Mouse (Mus musculus) frontal cortex, postnatal 14 days (tissue): ENCODE measurements at regions not wholly inside any gene's neighbourhood (a gene's known extent, or its start where the extent isn't known, plus 50 kb on each side); places are given as distances from the start of the nearest gene placed in this dataset.

Experiments
- DNase-seq, 2 experiments: peaks; one replicate each; pipeline ENCODE4 v3.0.0; 2022; ENCODE audit warnings: low spot score in 2 of 2

DNA sequence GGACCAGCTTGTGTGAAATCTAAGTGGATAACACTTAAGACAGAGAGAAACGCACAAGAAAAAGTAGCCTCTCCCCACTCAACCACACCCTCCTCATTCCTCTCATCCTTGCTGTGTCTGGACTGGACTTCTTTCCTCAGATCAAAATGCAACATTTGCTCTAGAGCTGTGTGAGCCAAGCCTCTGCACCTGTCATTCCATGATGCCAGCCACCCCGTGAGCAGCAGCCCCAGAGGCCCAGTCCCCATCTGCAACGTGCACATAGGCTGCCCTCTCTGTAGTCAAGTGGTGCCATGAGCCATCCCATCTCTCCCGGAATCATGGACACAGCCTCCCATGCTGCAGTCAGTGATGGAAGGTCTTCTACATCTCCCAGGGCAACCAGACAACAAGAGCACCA lies 55.1 kb upstream of the Gpc1 start:
- no peak for DNase-seq

DNA sequence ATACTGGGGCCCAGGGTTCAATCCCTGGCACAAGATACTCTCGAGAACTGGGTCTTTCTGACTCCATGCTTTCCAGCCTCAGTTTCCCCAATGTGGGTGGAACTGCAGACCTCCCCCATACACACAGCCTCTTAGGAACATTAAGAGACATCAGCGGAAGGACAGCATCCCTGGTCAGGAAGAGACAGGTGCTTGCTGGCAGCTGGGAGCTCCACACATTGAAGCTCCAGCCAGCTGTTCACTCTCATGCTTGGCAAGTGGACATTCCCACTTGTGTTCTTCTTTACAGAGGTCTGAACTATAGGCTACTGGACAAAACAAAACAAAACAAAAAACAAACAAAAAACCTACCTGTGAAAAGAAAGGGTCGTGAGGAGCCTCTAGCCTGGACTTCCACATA lies 55.5 kb upstream of the Gpc1 start:
- DNase-seq: no peak

DNA sequence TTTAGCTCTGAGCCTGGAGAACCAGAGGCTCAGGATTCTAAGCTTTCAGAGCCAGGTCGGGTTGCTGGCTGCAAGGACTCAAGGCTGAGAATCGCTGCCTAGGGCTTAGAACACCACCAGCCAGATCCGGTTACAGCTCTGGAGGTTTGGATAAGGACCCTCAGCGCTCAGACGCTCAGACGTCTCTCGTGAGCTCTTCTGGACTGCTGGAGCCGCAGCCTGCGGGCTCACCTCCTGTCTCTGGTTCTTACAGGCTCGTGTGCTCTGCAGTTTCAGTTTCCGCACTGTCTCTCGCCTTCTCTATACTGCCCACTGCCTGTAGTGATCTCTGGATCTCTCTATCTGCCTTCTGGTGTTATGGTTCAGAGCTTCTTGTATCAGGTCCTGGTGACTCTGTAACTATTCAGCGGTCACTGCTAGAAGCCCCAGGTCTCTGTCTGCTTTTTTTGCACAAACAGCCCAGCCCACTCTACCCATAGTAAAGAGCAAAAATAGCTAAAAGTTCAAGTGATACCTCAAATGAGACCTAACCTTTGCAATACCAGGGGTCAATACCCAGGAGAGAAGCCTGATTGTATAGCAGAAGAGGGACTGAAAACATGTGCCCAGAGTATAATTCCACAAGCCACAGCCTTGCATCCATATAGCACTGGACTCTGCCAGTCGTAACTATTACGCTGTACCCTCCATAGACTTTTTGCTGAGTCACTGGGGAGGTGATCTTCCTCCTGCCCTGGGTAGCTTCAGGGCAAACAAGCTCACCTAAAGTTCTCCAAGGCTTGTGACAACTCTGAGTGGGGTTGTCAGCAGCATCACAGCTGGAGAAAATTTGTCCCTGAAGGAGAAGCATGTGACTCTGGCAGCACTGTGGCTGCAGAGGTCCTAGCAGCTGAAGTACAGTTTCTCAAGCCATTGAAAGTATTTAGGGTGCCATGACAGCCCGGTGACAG lies 56.4 kb upstream of the Gpc1 start:
- DNase-seq: no peak

DNA sequence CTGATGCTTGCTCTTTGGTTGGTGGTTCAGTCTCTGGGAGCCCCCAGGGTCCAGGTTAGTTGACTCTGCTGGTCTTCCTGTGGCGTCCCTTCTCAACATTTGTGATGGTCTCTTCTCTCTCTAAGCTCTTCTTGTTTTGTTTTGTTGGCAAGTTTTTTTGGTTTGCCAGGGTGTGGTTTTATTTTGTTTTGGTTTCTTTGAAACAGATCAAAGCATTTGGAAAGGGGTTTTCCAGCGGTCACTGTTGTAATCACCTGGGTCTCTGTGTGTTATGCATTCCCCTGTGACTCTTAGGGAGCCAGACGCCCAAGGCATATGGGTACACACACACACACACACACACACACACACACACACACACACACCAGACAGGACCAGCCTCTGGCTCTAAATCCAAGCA lies 57.4 kb upstream of the Gpc1 start:
- DNase-seq: no peak

DNA sequence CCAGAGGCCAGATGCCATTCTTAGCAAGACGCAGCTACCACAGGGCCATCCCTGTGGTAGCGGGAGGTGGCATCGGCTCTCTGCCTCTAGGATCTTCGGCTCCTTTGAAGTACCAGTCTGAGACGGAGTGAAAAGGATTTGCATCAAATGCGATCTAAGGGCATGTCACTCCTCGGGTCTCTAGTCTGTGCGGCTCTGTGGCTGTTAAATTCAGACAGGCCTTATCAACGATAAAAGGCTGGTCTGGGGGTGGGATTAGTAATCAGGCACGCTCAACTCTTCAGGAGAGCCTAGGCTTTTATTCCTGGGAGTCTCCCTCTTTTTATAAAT lies 58.7 kb upstream of the Gpc1 start:
- no peak for DNase-seq

DNA sequence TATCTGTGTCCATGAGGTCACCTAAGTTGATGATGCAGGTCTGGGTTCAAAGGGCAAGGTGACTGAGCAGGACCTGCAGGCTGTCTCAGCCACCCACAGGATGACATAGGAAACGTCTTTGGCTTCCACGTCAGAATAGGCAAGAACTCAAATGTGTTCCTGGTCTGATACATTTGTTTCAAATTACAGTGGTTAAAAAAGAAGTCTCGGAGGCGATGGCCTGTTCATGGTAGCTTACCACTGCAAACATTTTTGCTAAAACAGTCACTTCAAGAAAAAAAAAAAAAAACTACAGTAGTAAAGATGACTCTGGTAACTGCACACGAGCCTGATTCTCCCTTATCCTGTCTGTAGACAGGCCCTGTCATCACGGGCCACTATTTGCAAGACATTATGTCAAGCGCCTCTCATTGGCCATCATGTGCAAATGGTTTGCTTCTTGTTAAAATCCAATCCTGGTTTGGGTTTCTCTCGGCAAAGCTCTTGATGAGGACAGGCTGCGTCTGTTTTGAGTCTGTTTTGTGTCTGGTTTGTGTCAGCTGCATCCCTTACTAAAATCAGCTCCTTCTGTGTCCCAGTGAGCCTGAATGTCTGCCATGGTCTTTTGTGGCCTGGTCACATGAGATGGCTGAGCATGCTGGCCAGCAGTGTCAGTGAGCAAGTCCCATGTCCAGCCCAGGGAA lies 59.2 kb upstream of the Gpc1 start:
- no peak for DNase-seq

DNA sequence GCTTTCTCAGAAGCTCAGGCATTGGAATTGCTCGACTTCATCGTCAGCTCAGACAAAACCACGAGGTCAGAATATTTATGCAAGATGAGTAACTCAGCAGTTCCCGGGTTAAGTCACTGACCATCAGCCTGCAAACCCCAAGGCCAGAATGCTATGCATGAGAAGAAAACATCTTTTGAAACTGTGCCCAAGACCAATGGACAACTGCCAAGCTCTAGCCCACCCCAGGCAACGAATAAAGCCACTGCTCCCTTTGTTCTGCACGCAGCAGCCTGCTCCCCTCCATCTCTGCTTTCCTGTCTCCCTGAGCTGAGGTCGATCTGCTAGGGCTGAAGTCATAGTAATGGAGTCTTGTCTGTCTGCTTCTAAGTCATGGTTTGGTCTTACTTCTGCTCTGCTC lies 61.7 kb upstream of the Gpc1 start:
- DNase-seq: no peak

DNA sequence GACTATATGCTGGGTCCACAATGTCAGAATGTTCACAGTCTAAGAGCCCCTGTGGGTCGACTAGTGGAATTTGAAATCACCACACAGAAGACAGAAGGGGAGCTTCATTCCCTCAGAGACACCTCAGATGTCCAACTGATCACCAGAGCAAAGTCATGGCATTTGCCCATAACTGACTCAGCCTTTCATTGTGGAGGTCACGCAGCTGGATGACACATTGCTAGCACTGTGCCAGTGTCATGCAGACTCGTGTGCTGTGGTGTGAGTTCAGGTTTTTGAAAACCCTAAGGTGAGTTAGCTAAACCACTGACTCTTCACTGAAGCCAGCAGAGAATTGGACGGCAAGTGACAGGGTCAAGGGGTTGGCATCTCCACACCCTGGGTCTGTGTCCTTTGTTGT lies 62.3 kb upstream of the Gpc1 start:
- DNase-seq: no peak

DNA sequence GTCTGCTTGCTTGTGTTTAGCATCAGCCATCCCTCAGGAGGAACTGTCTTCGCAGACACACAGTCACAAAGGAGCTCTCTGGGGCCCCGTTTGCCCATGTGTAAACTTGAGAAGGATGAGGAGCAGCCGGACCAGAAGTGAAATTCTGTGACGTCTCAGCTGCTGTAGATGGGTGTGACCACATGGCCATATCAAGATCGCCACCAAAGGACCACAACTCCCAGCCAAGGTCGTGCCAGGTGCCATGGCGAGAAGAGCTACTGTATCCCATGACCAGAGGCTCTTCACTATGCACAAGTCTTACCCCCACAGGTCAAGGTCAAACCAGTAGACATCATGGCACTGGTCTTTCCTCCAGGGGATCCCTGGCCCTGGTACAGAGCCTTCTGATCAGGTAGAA lies 64.9 kb upstream of the Gpc1 start:
- no peak for DNase-seq

DNA sequence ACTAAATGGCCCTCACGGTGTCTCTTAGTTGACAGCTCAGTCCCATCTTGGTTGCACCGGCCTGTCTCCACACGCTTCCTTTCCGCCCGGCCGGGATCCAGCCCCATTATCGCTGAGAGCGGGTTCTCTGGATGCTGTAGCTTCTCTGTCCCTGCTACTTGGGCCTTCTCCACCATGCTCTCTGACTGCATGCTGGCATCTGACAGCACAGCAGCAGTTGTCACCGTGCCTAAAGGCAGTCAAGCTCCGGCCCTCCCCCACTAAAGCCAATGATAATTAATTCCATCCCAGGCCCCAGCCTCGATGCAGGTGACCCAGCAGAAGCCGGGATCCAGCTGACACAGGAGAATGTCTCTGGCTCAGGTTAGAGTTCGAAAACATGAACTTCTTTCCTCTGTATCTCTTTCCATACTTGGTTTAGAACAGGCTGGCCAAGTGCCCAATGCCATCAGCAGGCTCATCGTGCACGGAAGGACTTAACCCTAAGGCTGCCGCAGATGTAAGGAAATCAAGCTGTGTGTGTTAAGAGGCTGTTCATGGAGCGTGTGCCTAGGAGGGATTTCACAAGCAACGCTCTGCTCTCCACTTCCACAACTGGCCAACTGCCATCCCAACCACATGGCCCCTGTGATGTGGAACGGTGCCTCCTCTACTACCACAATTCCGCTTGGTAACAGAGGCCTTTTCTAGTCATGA lies 76.5 kb upstream of the Gpc1 start:
- no peak for DNase-seq

DNA sequence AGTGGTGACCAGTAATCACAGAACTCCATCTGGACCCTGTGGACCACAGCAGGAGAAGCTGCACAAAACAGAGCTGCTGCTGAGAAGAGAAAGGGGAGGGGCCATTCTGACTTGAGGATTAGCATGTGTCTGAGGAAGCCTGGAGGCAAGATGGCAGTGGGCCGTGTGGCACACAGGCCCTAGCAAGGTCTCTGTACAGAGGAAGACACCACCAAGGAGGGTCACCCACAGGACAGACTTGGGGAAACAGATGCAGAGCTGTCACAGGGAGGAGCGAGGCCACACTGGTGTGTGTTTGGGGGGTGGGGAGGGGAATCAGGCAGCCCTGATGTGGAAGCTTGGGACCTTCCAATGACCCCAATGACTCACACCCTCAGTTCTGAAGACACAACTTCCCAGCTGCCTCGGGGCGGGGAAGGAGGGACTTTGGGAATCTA lies 79.7 kb upstream of the Gpc1 start:
- no peak for DNase-seq

DNA sequence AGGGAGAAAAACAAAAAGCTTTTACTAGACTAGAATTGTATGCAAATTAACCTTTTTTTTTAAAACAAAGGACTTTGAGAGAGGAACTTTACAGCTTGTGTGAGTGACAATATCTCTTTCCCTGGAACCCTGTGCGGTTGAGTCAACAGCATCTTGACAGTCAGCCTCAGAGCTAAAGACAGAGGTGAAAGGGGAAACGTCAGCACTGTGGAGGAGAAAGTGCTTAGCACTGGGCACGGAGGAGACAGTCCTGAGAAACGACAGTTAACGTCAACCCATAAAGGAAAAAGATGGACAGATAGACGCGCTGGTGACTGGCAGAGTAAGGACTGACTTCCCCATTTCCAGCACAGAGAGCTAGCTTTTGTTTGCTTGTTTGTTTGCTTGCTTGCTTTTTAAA lies 82.0 kb upstream of the Gpc1 start:
- no peak for DNase-seq

DNA sequence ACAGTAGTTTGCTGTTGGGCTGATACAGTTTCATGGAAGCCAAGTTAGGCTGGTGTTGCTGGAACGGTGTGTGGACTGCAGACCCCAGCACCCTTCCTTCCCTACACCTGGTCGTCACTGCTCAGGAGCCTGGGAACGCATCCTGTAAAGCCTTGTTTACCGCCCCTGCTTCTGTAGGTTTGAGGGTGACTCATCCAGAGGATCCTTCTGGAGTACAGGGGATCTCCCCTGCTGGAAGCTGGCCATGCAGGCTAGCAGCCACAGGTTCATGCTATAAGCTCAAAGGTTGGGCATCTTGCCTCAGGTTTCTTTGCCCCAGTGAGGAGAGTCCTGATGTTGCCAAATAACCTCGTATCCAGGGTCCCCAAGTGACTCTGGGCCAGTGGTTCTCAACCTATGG lies 86.2 kb upstream of the Gpc1 start:
- DNase-seq: no peak

DNA sequence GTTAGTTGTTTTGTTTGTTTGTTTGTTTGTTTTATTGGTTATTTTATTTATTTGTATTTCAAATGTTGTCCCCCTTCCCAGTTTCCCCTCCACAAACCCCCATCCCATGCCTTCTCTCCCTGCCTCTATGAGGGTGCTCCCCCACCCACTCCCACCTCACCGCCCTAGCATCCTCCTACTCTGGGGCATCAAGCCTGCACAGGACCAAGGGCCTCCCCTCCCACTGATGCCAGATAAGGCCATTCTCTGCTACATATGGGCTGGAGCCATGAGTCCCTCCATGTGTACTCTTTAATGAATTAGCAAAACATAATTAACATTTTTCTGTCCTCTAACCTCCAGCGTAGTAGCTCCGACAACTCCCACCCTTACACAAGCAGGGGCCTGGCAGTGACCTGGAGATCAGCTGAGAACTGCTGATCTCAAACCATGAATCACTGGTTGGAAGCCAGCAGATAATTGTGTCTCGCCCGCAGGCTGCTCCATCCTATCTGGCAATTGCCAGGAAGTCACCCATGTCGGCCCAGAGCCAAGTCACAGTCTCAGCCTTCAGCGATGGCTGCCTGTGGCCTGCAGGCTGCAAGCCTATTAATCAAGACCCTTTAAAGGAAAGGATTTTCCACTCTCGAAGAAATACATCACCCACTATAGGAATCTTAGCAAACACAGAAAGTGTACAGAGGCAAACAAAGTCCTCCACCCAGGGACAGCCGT lies 86.8 kb upstream of the Gpc1 start:
- DNase-seq: no peak

DNA sequence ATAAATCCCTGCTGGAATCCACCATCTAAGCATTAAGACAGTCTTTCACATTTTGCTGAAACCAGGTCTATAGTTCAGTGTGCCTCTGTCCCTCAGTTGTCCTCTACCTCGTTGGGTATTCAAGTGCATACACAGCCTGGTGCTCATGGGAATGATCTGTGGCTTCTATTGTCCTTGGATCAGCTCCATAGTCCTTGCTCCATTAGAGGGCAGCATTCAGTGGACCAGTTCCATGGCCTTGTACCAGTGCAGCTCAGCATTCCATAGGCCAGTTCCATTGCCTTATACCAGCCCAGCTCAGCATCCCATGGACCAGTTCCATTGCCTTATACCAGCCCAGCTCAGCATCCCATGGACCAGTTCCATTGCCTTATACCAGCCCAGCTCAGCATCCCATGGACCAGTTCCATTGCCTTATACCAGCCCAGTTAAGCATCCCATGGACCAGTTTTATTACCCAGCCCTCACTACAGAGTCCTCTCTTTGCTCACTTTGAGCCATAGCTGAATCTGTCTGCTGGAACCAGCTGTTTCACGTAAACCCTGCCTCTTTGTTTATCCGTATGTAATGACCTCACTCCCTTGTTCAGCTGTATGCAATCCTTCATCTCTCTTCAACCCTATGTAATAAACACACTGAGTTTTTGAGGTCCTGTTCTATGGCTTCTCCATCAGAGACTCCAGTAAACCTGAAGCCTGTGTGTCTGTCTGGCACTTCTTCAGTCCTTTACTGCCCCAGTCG lies 88.4 kb upstream of the Gpc1 start:
- DNase-seq: no peak

DNA sequence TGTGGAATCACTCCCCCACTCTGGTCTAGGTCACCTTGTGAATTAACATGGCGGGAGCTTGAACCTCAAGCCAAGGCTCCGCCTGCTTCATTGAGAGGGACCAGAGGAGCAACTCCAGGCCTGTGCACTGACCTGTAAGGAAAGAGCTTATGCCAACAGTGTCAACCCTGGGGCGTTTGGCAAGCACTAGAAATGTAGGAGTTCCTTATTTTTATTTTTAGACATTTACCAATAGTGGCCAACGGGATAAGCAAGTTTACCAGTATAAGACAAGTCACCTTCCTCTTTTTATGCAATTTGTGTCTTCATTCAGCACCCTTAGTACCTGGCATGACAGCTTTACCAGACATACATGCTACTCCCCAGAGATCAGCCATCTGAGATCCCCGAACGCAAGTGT lies 89.1 kb upstream of the Gpc1 start:
- no peak for DNase-seq

DNA sequence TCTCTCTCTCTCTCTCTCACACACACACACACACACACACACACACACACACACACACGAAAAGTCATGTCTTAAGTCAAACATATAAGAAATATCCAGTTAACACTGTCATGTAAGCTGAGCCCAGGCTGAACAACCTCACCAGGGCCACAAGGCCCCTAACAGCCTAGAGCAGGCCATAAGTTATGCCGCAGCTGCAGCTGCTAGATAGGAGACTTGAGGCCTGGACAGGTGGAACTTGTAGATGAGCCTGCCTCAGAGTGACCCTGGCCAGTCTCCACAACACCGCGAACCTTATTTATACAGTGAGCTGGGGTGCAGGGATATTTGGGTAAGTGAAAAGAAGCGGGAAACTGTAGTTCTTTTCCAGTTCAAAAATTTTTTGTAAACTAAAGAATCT lies 90.4 kb upstream of the Gpc1 start:
- DNase-seq: no peak

DNA sequence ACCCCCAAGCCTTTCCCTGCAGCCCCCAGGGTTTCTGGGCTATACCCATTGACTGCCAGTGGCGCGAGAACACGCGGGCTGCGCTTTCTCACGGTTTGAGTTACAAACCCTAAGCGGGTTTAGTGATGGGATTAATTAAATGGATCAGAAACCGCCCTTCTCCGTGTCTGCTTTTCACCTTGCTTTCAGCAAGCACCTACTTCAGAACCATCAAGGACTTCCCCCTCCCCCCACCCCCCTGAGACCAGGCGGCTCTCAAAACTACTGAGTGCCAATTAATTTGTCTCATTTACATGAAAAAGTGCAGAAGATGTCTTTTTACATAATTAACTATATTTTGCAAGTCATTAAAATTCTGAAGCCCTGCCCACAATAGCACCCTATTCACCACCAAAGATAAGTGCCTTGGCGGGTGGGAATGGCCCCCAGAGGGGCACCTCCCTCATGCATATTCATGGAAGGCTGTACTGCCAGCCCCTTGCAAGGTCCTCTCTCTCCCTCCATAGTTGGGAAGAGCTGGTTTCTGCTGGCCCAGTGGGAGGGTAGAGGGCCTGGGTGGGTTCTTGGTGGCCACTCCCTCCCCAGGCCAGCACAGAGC lies 89.1 kb upstream of the Otos start:
- DNase-seq: no peak

DNA sequence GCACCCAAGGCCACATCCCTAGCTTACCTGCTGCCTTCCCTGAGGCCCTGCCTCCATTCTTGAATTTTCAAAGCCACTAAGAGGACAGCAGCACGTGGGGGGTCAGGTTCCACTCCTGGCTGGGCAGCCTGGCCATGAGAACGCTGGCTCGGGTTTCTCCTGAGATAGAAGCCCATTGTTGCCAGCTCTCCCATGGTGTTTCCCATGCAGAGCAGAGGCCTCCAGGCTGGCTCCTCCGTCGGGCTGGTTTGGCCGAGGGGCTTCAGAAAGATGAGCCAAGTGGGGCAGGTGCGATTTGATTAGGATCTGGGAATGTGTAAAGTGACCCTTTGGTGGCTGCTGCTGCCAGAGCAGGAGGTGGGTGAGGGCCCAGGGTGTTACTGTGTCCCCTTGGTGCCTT lies 87.8 kb upstream of the Otos start:
- no peak for DNase-seq

DNA sequence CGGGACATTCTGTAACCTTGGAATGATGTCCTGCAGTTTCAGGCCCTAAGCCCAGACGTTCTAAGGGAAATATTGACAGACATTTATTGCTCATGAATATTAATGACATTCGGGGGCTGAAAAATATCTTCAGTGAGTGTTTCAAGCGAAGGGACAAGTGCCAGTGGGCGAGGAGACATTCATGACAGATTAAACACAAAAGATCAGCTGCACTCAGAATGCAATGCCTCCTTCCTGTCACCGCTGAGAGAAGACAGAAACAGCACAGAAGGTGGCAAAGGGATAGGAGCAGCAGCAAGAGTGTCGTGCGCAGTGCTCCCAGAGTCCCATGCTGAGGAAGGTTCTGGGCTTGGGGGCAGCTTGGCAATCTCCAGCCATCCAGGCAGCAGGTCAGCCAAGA lies 85.1 kb upstream of the Otos start:
- no peak for DNase-seq
